Mouse (Mus musculus) CD4-positive, CD25-positive, alpha-beta regulatory T cell, adult 2 months (primary cell): ENCODE measurements around the gene Elavl3.
"Not testable (repeated sequence)": the region's sequence is repeated elsewhere in the genome, so short reads cannot be mapped to it uniquely, and the experiment has no call there.

ENCODE experiments used
- DNase-seq: peaks from one replicate; pipeline ENCODE4 v3.0.0-alpha.2; 2012; ENCODE audit warnings: low read depth, low spot score

Elavl3 gene

GRCm38 (mm10) chr9:22051958-22052254 lies at the start of gene Elavl3:
TSS of gene Elavl3 (minus strand) at chr9:22052023.
- peak; percentile 53 for DNase-seq

- DNase-seq: no peak
Measured at GRCm38 (mm10) chr9:22099922-22100321, 48.1 kb upstream of the Elavl3 start.

- no peak for DNase-seq
Measured at GRCm38 (mm10) chr9:22098993-22099696, 47.3 kb upstream of the Elavl3 start, which contains the start of gene Cnn1. TSS of gene Cnn1 (plus strand) at chr9:22099216.

- peak; percentile 92 for DNase-seq
Measured at GRCm38 (mm10) chr9:22095854-22096307, 44.1 kb upstream of the Elavl3 start.

- no peak for DNase-seq
Measured at GRCm38 (mm10) chr9:22092746-22093145, 40.9 kb upstream of the Elavl3 start.

- no peak for DNase-seq
Measured at GRCm38 (mm10) chr9:22089986-22090385, 38.2 kb upstream of the Elavl3 start.

GRCm38 (mm10) chr9:22089281-22089680 lies 37.5 kb upstream of the Elavl3 start:
- DNase-seq: no peak

- no peak for DNase-seq
Measured at GRCm38 (mm10) chr9:22087034-22087618, 35.3 kb upstream of the Elavl3 start.

- DNase-seq: no peak
Measured at GRCm38 (mm10) chr9:22086012-22086411, 34.2 kb upstream of the Elavl3 start.

- peak; percentile 95 for DNase-seq
Measured at GRCm38 (mm10) chr9:22085022-22085834, 33.4 kb upstream of the Elavl3 start, which contains the start of gene Ecsit. TSS of gene Ecsit (minus strand) at chr9:22085438.

- no peak for DNase-seq
Measured at GRCm38 (mm10) chr9:22084667-22085021, 32.8 kb upstream of the Elavl3 start.

- no peak for DNase-seq
Measured at GRCm38 (mm10) chr9:22076223-22076622, 24.4 kb upstream of the Elavl3 start.

- DNase-seq: not testable (repeated sequence)
Measured at GRCm38 (mm10) chr9:22075778-22076177, 24.0 kb upstream of the Elavl3 start.

GRCm38 (mm10) chr9:22072276-22072675 lies 20.5 kb upstream of the Elavl3 start:
- no peak for DNase-seq

- DNase-seq: peak; percentile 97
Measured at GRCm38 (mm10) chr9:22070791-22071573, 19.2 kb upstream of the Elavl3 start, which contains the start of the genes Gm49318 and Zfp653. TSS of gene Gm49318 (minus strand) at chr9:22071259. TSS of gene Zfp653 (minus strand) at chr9:22071376.

GRCm38 (mm10) chr9:22069881-22070553 lies 18.2 kb upstream of the Elavl3 start:
- no peak for DNase-seq

GRCm38 (mm10) chr9:22067195-22067594 lies 15.4 kb upstream of the Elavl3 start:
- DNase-seq: no peak

GRCm38 (mm10) chr9:22066433-22066832 lies 14.6 kb upstream of the Elavl3 start:
- DNase-seq: peak; percentile 72

GRCm38 (mm10) chr9:22065642-22066041 lies 13.8 kb upstream of the Elavl3 start:
- no peak for DNase-seq

- DNase-seq: no peak
Measured at GRCm38 (mm10) chr9:22064341-22064740, 12.5 kb upstream of the Elavl3 start.

GRCm38 (mm10) chr9:22061339-22061738 lies 9.5 kb upstream of the Elavl3 start:
- no peak for DNase-seq
